Mouse (Mus musculus) embryonic facial prominence, embryonic 13.5 days (tissue): ENCODE measurements at regions not wholly inside any gene's neighbourhood (a gene's known extent, or its start where the extent isn't known, plus 50 kb on each side); places are given as distances from the start of the nearest gene placed in this dataset.

Experiments used
- ATAC-seq: fragments of 200-750 bp; cut with Nextera tagmentation; 2 replicates; pipeline ENCODE4 v1.8.0; 2017; ENCODE audit warnings: low read depth; ENCODE audit not compliant: insufficient number of reproducible peaks, insufficient read depth, low FRiP score, low TSS enrichment
- H3K27ac ChIP-seq: fragments of 300-500 bp; sonication (generic); 2 replicates; pipeline ENCODE4 v1.5.1; 2015; ENCODE audit warnings: moderate library complexity, mild to moderate bottlenecking, inconsistent platforms
- H3K27me3 ChIP-seq: fragments of 300-500 bp; sonication (generic); 2 replicates; pipeline ENCODE4 v1.6.1; 2015; ENCODE audit warnings: mild to moderate bottlenecking, inconsistent platforms
- H3K36me3 ChIP-seq: fragments of 300-500 bp; sonication (generic); 2 replicates; pipeline ENCODE4 v1.6.1; 2015; ENCODE audit warnings: mild to moderate bottlenecking, inconsistent platforms
- H3K4me1 ChIP-seq: fragments of 300-500 bp; sonication (generic); 2 replicates; pipeline ENCODE4 v1.6.1; 2015; ENCODE audit warnings: inconsistent platforms
- H3K4me2 ChIP-seq: fragments of 300-500 bp; sonication (generic); 2 replicates; pipeline ENCODE4 v1.6.1; 2015; ENCODE audit warnings: moderate library complexity, mild to moderate bottlenecking, inconsistent platforms
- H3K4me3 ChIP-seq: fragments of 300-500 bp; sonication (generic); 2 replicates; pipeline ENCODE4 v1.5.1; 2015; ENCODE audit warnings: mild to moderate bottlenecking, inconsistent platforms
- H3K9ac ChIP-seq: fragments of 300-500 bp; sonication (generic); 2 replicates; pipeline ENCODE4 v1.6.1; 2015; ENCODE audit warnings: mild to moderate bottlenecking, inconsistent platforms
- H3K9me3 ChIP-seq: fragments of 300-500 bp; sonication (generic); 2 replicates; pipeline ENCODE4 v1.6.1; 2016; ENCODE audit warnings: inconsistent platforms
- WGBS: fragments of 180-500 bp; shearing (Covaris S2); methylation state at CpG from one replicate; pipeline ENCODE4 v1.1.7; 2015; ENCODE audit warnings: mixed read lengths; 5-methylcytosine and 5-hydroxymethylcytosine counted together

DNA sequence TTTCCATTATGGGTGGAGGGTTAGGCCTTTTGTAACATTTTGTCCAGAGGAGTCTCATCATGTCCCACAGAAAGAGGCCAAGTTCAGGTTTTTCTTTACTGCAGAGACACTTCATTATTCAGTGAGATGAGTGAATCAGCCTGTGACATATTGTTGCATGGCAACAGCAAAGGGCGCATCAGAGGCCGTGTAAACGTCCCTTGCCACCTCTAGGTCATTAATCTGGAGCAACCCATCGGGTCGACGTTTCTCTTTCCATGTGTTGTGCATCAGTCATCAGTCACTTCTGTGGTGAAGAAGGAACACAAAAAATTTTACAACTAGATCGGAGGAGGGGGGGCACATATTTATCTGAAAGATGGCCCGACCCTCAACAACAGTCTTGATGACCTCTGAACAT is 519.3 kb upstream of the Gm26657 start:
- no peak overlapping the region for H3K9ac ChIP-seq
- H3K4me1 ChIP-seq: peaks cover 27% of the 10 kb centered on the region
- H3K4me2 ChIP-seq: no peak overlapping the region
- no peak overlapping the region for H3K4me3 ChIP-seq
- no peaks in the 10 kb centered on the region for H3K36me3 ChIP-seq
- H3K27ac ChIP-seq: no peak overlapping the region
- 80% methylated on average over 8 of the region's 8 CpGs for WGBS
- ATAC-seq: no peak
- no peaks in the 10 kb centered on the region for H3K9me3 ChIP-seq
- H3K27me3 ChIP-seq: no peaks in the 10 kb centered on the region

DNA sequence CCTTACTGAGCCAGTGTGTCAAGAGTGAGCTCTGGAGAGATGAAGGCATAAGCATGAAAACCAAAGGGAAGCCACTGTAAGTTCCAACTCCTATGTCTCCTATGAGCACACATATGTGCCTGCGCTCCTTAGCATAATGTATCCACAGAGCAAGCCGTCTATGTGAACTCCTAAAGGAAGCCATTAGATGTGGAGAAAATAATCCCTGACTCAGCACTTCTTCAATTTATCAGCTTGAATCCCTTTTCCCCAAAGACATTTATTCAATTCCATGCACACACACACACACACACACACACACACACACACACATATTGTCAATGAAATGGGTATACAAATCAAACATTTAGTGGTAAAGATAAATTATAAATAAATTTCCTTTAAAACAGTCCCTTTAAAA is 530.4 kb upstream of the Gm26657 start:
- H3K27me3 ChIP-seq: 0 out of 2 replicates have a peak, but pooled peaks cover 2% of the 10 kb centered on the region
- H3K27ac ChIP-seq: no peak overlapping the region
- no peak overlapping the region for H3K4me2 ChIP-seq
- ATAC-seq: no peak
- H3K9me3 ChIP-seq: no peaks in the 10 kb centered on the region
- H3K4me1 ChIP-seq: peaks cover 15% of the 10 kb centered on the region; the same call in 1 of the 2 replicates
- H3K9ac ChIP-seq: no peak overlapping the region
- no peaks in the 10 kb centered on the region for H3K36me3 ChIP-seq
- no peak overlapping the region for H3K4me3 ChIP-seq
- 96% methylated on average over 2 of the region's 2 CpGs for WGBS

DNA sequence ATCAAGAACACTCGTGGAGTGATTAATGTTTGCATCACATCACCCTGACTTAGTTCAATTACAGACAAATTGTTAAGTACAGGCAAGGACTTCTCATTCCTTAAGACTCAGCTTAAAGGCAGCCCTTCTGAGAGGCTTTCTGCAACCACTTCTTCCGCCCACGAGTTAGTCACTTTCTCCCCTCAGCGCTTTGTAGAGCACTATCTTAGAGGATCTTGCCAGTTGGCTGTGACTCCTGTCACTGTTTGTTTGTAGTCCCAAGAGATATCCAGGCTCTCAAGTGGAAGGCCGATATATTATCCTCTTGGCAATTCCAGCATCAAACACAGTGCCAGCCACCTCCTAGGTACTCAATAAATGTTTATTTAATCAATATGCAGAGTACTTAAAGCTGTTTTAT is 532.1 kb upstream of the Gm26657 start:
- Histone ChIP-seq H3K9me3 (0 out of 2 replicates have a peak, but pooled peaks cover 3% of the 10 kb centered on the region), H3K4me2 (no peak overlapping the region), H3K9ac (no peak overlapping the region), H3K4me3 (no peak overlapping the region), H3K27me3 (0 out of 2 replicates have a peak, but pooled peaks cover 2% of the 10 kb centered on the region), H3K27ac (no peak overlapping the region), H3K36me3 (no peaks in the 10 kb centered on the region), H3K4me1 (peaks cover 15% of the 10 kb centered on the region; the same call in 1 of the 2 replicates)
- ATAC-seq: no peak
- 70% methylated on average over 5 of the region's 5 CpGs for WGBS

DNA sequence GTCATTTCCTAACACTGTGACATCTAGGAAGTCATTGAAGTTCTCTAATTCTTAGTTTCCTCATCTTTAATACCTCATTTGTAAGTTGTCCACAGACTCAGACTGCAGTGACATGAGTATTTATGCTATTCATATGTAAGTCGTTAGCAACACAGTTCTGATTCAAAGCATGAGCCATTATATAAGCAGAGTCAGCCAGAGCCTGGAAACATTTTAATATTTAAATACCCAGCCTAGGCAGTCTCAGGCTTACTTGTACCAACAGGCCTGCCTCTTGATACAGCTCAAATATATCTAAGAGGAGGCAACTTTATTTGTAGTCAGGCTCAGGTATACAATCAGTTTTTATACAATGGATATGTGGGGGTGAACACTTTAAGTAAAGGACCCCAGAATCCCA is 534.8 kb upstream of the Gm26657 start:
- H3K4me2 ChIP-seq: no peak overlapping the region
- no peak overlapping the region for H3K9ac ChIP-seq
- H3K4me3 ChIP-seq: no peak overlapping the region
- 0 out of 2 replicates have a peak, but pooled peaks cover 2% of the 10 kb centered on the region for H3K27me3 ChIP-seq
- WGBS: 24% methylated on average over 1 of the region's 1 CpGs
- peak overlapping the region; percentile 65; the same call in 1 of the 2 replicates for H3K27ac ChIP-seq
- no peak for ATAC-seq
- peaks cover 15% of the 10 kb centered on the region; the same call in 1 of the 2 replicates for H3K4me1 ChIP-seq
- H3K36me3 ChIP-seq: no peaks in the 10 kb centered on the region
- H3K9me3 ChIP-seq: 0 out of 2 replicates have a peak, but pooled peaks cover 3% of the 10 kb centered on the region

DNA sequence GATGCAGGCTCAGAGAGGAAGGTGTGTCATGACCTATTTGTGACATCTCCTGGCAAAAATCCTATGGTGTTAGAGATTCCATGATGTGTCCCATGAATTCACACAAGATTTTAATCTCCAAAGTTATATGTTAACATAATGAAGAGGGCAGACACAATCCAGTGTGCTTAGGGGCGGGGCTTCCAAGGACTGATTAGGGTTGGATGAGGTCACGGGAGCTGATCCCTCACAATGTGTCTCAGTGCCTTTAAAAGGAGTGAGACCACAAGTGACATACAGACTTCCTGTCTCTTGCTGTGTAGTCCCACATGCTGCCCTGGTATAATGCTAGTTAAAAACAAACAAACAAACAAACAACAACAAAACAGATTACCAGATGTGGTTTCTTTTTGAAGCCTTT is 546.5 kb upstream of the Gm26657 start:
- no peak for ATAC-seq
- H3K4me1 ChIP-seq: peaks cover 3% of the 10 kb centered on the region; the same call in 1 of the 2 replicates
- WGBS: 76% methylated on average over 2 of the region's 2 CpGs

DNA sequence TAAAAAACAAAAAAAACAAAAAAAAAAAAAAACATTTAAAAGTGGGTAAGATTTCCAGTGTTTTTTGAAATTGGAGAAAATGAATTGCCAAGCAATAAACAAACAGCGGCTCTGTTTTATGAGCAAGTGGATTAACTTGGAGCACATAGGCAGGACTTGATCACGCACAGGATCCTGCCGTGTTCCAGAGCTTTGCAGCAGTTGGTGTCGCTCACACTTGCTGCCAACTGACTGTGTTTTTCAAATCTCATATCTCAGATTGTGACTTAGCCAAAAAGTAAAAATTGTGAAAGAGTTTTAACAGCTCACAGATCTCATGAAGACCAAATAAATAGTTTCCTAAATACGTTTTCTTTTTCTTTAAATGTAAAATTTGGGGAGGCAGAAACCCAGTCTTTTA is 547.4 kb upstream of the Gm26657 start:
- 79% methylated on average over 5 of the region's 5 CpGs for WGBS

More for the DNA sequence above, 546.5 kb upstream of the Gm26657 start:
- no peak overlapping the region for H3K4me2 ChIP-seq
- no peak overlapping the region for H3K27ac ChIP-seq
- no peaks in the 10 kb centered on the region for H3K9me3 ChIP-seq
- H3K9ac ChIP-seq: no peak overlapping the region
- H3K4me3 ChIP-seq: no peak overlapping the region
- H3K27me3 ChIP-seq: no peaks in the 10 kb centered on the region
- H3K36me3 ChIP-seq: no peaks in the 10 kb centered on the region

GRCm38 (mm10) chr4:56179566-56179965 is 560.3 kb upstream of the Gm26657 start:
- no peaks in the 10 kb centered on the region for H3K27me3 ChIP-seq

More for the DNA sequence above, 547.4 kb upstream of the Gm26657 start:
- H3K4me2 ChIP-seq: no peak overlapping the region
- no peaks in the 10 kb centered on the region for H3K9me3 ChIP-seq
- no peak overlapping the region for H3K4me3 ChIP-seq
- no peak overlapping the region for H3K27ac ChIP-seq
- no peaks in the 10 kb centered on the region for H3K27me3 ChIP-seq
- H3K36me3 ChIP-seq: no peaks in the 10 kb centered on the region
- ATAC-seq: no peak
- peaks cover 3% of the 10 kb centered on the region; the same call in 1 of the 2 replicates for H3K4me1 ChIP-seq
- no peak overlapping the region for H3K9ac ChIP-seq

DNA sequence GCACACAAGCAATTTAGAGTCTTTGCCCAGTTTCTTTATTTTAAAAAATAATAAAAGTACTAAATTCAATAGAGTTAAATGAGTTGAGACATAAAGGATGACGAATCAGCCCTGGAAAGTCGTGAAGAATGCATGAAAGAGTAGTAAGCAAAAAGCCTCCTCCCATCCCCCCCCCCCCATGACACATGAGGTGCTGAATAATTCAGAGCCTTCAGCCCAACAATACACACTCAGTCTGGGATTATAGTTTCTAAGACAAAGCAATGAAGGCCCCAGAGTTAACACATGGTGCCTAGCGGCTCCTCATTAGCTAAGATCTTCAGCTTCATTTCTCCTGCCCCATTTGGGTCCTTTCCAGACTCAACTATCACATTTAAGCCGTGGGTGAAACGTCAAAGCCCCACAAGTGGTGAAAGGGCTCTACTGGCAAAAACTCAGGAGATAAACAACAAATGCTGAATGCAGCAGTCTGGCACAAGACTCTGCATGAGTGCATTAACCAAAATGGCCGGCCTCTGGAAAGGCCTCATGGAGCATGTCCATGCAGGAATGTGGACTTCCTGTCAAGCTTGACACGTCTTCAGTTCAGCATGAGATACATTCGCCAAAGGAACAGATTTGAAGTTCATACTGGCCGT is 560.9 kb upstream of the Gm26657 start:
- H3K27ac ChIP-seq: peak overlapping the region; percentile 52
- ATAC-seq: no peak
- no peaks in the 10 kb centered on the region for H3K27me3 ChIP-seq
- 68% methylated on average over 9 of the region's 9 CpGs for WGBS
- H3K9me3 ChIP-seq: no peaks in the 10 kb centered on the region
- no peak overlapping the region for H3K4me3 ChIP-seq
- H3K4me1 ChIP-seq: peaks cover 12% of the 10 kb centered on the region
- no peaks in the 10 kb centered on the region for H3K36me3 ChIP-seq
- H3K9ac ChIP-seq: no peak overlapping the region
- H3K4me2 ChIP-seq: no peak overlapping the region

More at GRCm38 (mm10) chr4:56179566-56179965, 560.3 kb upstream of the Gm26657 start:
- ATAC-seq: no peak
- no peaks in the 10 kb centered on the region for H3K36me3 ChIP-seq
- H3K4me2 ChIP-seq: no peak overlapping the region
- H3K9ac ChIP-seq: no peak overlapping the region
- no peak overlapping the region for H3K4me3 ChIP-seq
- no peaks in the 10 kb centered on the region for H3K9me3 ChIP-seq
- peaks cover 12% of the 10 kb centered on the region for H3K4me1 ChIP-seq
- 28% methylated on average over 5 of the region's 5 CpGs for WGBS
- H3K27ac ChIP-seq: peak overlapping the region; percentile 62

- no peaks in the 10 kb centered on the region for H3K27me3 ChIP-seq
- H3K4me3 ChIP-seq: no peak overlapping the region
- no peak overlapping the region for H3K4me2 ChIP-seq
- no peak for ATAC-seq
- no peaks in the 10 kb centered on the region for H3K9me3 ChIP-seq
- no peak overlapping the region for H3K9ac ChIP-seq
- WGBS: 55% methylated on average over 3 of the region's 3 CpGs
- peaks cover 6% of the 10 kb centered on the region; the same call in 1 of the 2 replicates for H3K4me1 ChIP-seq
- no peak overlapping the region for H3K27ac ChIP-seq
- no peaks in the 10 kb centered on the region for H3K36me3 ChIP-seq
These were observed 578.6 kb upstream of the Gm26657 start for GRCm38 (mm10) chr4:56161257-56161594.

- H3K4me3 ChIP-seq: no peak overlapping the region
- no peaks in the 10 kb centered on the region for H3K9me3 ChIP-seq
- H3K27me3 ChIP-seq: no peaks in the 10 kb centered on the region
- H3K4me1 ChIP-seq: peaks cover 6% of the 10 kb centered on the region; the same call in 1 of the 2 replicates
- ATAC-seq: no peak
- no peak overlapping the region for H3K9ac ChIP-seq
- H3K36me3 ChIP-seq: no peaks in the 10 kb centered on the region
- H3K27ac ChIP-seq: no peak overlapping the region
- H3K4me2 ChIP-seq: no peak overlapping the region
- WGBS: 72% methylated on average over 13 of the region's 13 CpGs
These were observed 579.2 kb upstream of the Gm26657 start for GRCm38 (mm10) chr4:56160551-56161256.

- Histone ChIP-seq H3K9me3 (no peaks in the 10 kb centered on the region), H3K4me3 (no peak overlapping the region), H3K36me3 (no peaks in the 10 kb centered on the region), H3K27me3 (no peaks in the 10 kb centered on the region), H3K4me2 (no peak overlapping the region), H3K4me1 (peaks cover 6% of the 10 kb centered on the region; the same call in 1 of the 2 replicates), H3K9ac (no peak overlapping the region), H3K27ac (no peak overlapping the region)
- WGBS: 83% methylated on average over 3 of the region's 3 CpGs
- ATAC-seq: no peak
These were observed 582.3 kb upstream of the Gm26657 start for GRCm38 (mm10) chr4:56157521-56158065.

DNA sequence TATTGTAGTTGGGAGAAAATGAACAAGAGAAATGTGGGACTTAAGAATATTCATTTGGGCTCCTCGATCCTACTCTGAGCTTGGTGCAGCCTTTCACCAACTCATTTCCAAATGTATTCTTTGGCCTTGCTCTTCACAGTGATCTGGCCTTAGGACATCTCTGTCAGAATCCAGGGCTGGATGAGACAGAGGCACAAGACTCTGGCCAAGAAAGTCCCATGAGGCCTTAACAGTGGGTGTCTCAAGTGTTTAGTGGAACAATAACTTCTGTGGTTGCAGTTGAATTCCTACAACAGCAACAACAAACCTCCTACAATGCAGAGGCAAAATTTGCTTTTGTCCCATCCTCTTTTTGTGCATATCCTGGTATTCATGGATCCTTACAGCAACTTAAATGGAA is 589.2 kb upstream of the Gm26657 start:
- no peak for ATAC-seq
- Histone ChIP-seq H3K27ac (no peak overlapping the region), H3K36me3 (no peaks in the 10 kb centered on the region), H3K4me2 (no peak overlapping the region), H3K4me1 (no peaks in the 10 kb centered on the region), H3K9me3 (no peaks in the 10 kb centered on the region), H3K9ac (no peak overlapping the region), H3K4me3 (no peak overlapping the region), H3K27me3 (no peaks in the 10 kb centered on the region)
- WGBS: 97% methylated on average over 1 of the region's 1 CpGs
